Mouse (Mus musculus) forebrain, embryonic 11.5 days (tissue): ENCODE results near the gene Eif2s2. TPM values are rescaled to one million over a fixed set of nuclear protein-coding genes. Genes with fewer than 3 reads are reported as not detected.

Source experiments
- ATAC-seq: fragments of 200-750 bp; cut with Nextera tagmentation; replicated peaks from 2 replicates; pipeline ENCODE4 v1.8.0; 2017; ENCODE audit warnings: moderate TSS enrichment; ENCODE audit not compliant: low FRiP score
- DNase-seq: peaks from one replicate; pipeline ENCODE4 v3.0.0-alpha.2; 2017; ENCODE audit warnings: low spot score
- H3K27ac ChIP-seq: fragments of 300-500 bp; sonication (generic); 2 replicates; pipeline ENCODE4 v1.5.1; 2014; ENCODE audit warnings: low read depth, low read length
- H3K27me3 ChIP-seq: fragments of 300-500 bp; sonication (generic); 2 replicates; pipeline ENCODE4 v1.6.1; 2014; ENCODE audit warnings: mild to moderate bottlenecking, low read length, mixed read lengths; ENCODE audit not compliant: control insufficient read depth, insufficient read depth
- H3K36me3 ChIP-seq: fragments of 300-500 bp; sonication (generic); 2 replicates; pipeline ENCODE4 v1.6.1; 2014; ENCODE audit warnings: mild to moderate bottlenecking, low read length, moderate library complexity, mixed read lengths; ENCODE audit not compliant: control insufficient read depth, insufficient read depth
- H3K4me1 ChIP-seq: fragments of 300-500 bp; sonication (generic); replicated peaks from 2 replicates; pipeline ENCODE4 v1.6.1; 2014; ENCODE audit warnings: low read length, mixed read lengths; ENCODE audit not compliant: control insufficient read depth, insufficient read depth
- H3K4me2 ChIP-seq: fragments of 300-500 bp; sonication (generic); 2 replicates; pipeline ENCODE4 v1.6.1; 2014; ENCODE audit warnings: low read depth, mild to moderate bottlenecking, low read length, moderate library complexity, mixed read lengths; ENCODE audit not compliant: severe bottlenecking
- H3K4me3 ChIP-seq: fragments of 300-500 bp; sonication (generic); 2 replicates; pipeline ENCODE4 v1.5.1; 2014; ENCODE audit warnings: low read depth, low read length
- H3K9ac ChIP-seq: fragments of 300-500 bp; sonication (generic); 2 replicates; pipeline ENCODE4 v1.6.1; 2014; ENCODE audit warnings: low read length
- H3K9me3 ChIP-seq: fragments of 300-500 bp; sonication (generic); 2 replicates; pipeline ENCODE4 v1.6.1; 2016; ENCODE audit warnings: low read length, mixed read lengths; ENCODE audit not compliant: control insufficient read depth
- WGBS: fragments of 180-500 bp; shearing (Covaris S2); extraction: QIAGEN DNeasy Blood & Tissue Kit; methylation state at CpG from one replicate; pipeline ENCODE4 v1.1.7; 2014; 5-methylcytosine and 5-hydroxymethylcytosine counted together
- polyA plus RNA-seq: library from polyadenylated mRNA; unstranded; fragments of >200 nt; fragmentation: Nextera tagmentation; extraction: Ambion mirVana; gene quantifications from 2 replicates; pipeline ENCODE4 v1.2.1, GENCODE M21; 2014

The Eif2s2 gene
- polyA plus RNA-seq, 1 experiment from 2014 or later: 135 TPM

GRCm38 (mm10) chr2:154826054-154826538 is 66.6 kb downstream of the Eif2s2 start:
- Histone ChIP-seq H3K27ac (no peak overlapping the region), H3K4me2 (no peak overlapping the region), H3K9ac (no peak overlapping the region), H3K36me3 (no peaks in the 10 kb centered on the region), H3K9me3 (no peaks in the 10 kb centered on the region), H3K4me3 (no peak overlapping the region), H3K4me1 (no peaks in the 10 kb centered on the region), H3K27me3 (no peaks in the 10 kb centered on the region)
- no peak for DNase-seq
- 89% methylated on average over 1 of the region's 1 CpGs for WGBS
- ATAC-seq: no peak

Other genes with a start within 250 kb of the Eif2s2 start
- gene Chmp4b, start 241.2 kb downstream of the Eif2s2 start, polyA plus RNA-seq: 13.3 and 16.7 TPM in 2 replicates
- not detected in 2 replicates for gene Gm14214, start 122.9 kb downstream of the Eif2s2 start, polyA plus RNA-seq
- 92.4 and 102 TPM in 2 replicates for gene Raly, start 101.8 kb downstream of the Eif2s2 start, polyA plus RNA-seq
- 0.69 and 1.0 TPM in 2 replicates for gene a, start 101.5 kb downstream of the Eif2s2 start, polyA plus RNA-seq
- gene Gm14226, start 125.3 kb upstream of the Eif2s2 start, polyA plus RNA-seq: 0.27 and 0.40 TPM in 2 replicates
- 91.8 and 95.8 TPM in 2 replicates for gene Ahcy, start 181.6 kb upstream of the Eif2s2 start, polyA plus RNA-seq
- gene Itch, start 240.6 kb upstream of the Eif2s2 start, polyA plus RNA-seq: 61.2 and 70.0 TPM in 2 replicates